Mouse (Mus musculus): Measurements from ENCODE around the gene Dmrta2.

GRCm38 (mm10) chr4:109929058-109929457, 48.8 kb upstream of the Dmrta2 start:
- TF ChIP-seq GATA1 (IDR thresholded peaks at IDR 0.05; ENCODE audit: borderline replicate concordance, low read length) (no peak), CTCF (IDR thresholded peaks at IDR 0.05; ENCODE audit: low read depth, low read length) (no peak), GATA2 (IDR thresholded peaks at IDR 0.05; ENCODE audit: borderline replicate concordance, low read depth, low read length) (no peak)
